ENCODE assay signal across 9 mouse cellular contexts in genomic region chr12:16958851-16959250, GRCm38 (mm10). TPM values are rescaled to one million over a fixed set of nuclear protein-coding genes. Genes with fewer than 3 reads are reported as not detected.
A peak's percentile ranks its signal among the peaks of the same experiment; 100 is the strongest.
DNase-seq lines count a peak whose midpoint lies in the region; ATAC-seq and TF ChIP-seq lines count a peak whose summit lies in the region.
"Had no signal": no experiment of that assay in that cellular context is flagged by ENCODE, and none has a peak within 500 bp of the region (broad histone marks: within the 10 kb centered on the region; RNA-seq: fewer than 3 reads in every experiment).

No protein-coding gene starts in this region.

- WGBS in heart, adult 2 months: 59% methylated on average over 1 of the region's 1 CpGs
- 55% methylated on average over 1 of the region's 1 CpGs for WGBS in heart, embryonic 12.5 days

- no peaks in the 10 kb centered on the region for H3K27me3 ChIP-seq in heart, adult 2 months (ENCODE audit: control insufficient read depth, insufficient read depth, low read length)
- H3K27me3 ChIP-seq in heart, embryonic 12.5 days (replicated peaks): no peaks in the 10 kb centered on the region
- H3K27me3 ChIP-seq: stomach, embryonic 15.5 days had no signal

- H3K4me1 ChIP-seq in heart, adult 2 months (ENCODE audit: control insufficient read depth, insufficient read depth, low read length): no peaks in the 10 kb centered on the region
- H3K4me1 ChIP-seq in heart, embryonic 12.5 days (replicated peaks): no peaks in the 10 kb centered on the region
- H3K4me1 ChIP-seq: stomach, embryonic 15.5 days had no signal

- no peak overlapping the region for H3K9ac ChIP-seq in heart, adult 2 months (ENCODE audit: low read depth, low read length)
- H3K9ac ChIP-seq in heart, embryonic 12.5 days: no peak overlapping the region
- H3K9ac ChIP-seq: stomach, embryonic 15.5 days had no signal

- no peak overlapping the region for H3K4me2 ChIP-seq in heart, embryonic 12.5 days
- H3K4me2 ChIP-seq: stomach, embryonic 15.5 days had no signal

- no peak for DNase-seq in heart, adult 2 months
- DNase-seq in 416B (ENCODE audit: low read depth) (peak; percentile 64), WW6 (ENCODE audit: low read depth, low spot score) (peak; percentile 26)
- no peak for DNase-seq in frontal cortex, adult 2 months (ENCODE audit: extremely low spot score in 1 of 2, low spot score in 1 of 2)
- DNase-seq in cerebellum, adult 11-12 months: no peak
- DNase-seq in urinary bladder, postnatal 25 days (ENCODE audit: low spot score): no peak

- no peaks in the 10 kb centered on the region for H3K79me2 ChIP-seq in heart, adult 2 months (replicated peaks; ENCODE audit: control insufficient read depth, insufficient read depth, low read length)

- no peak for TF ChIP-seq POLR2A in heart, adult 2 months (IDR thresholded peaks at IDR 0.05; ENCODE audit: insufficient read depth, low read depth, low read length)

- TF ChIP-seq EP300 in heart, adult 2 months (IDR thresholded peaks at IDR 0.05; ENCODE audit: insufficient read depth, low read depth, low read length): no peak

- no peak for ATAC-seq in heart, embryonic 12.5 days (ENCODE audit: insufficient number of reproducible peaks, low FRiP score)
- ATAC-seq in granulocyte monocyte progenitor cell, adult 5-6 weeks (replicated peaks; ENCODE audit: poor library complexity, severe bottlenecking): peak; percentile 37

- H3K4me3 ChIP-seq in heart, adult 2 months: no peak overlapping the region
- no peak overlapping the region for H3K4me3 ChIP-seq in heart, embryonic 12.5 days
- H3K4me3 ChIP-seq: stomach, embryonic 15.5 days had no signal

- no peaks in the 10 kb centered on the region for H3K9me3 ChIP-seq in heart, embryonic 12.5 days (replicated peaks)
- H3K9me3 ChIP-seq: stomach, embryonic 15.5 days had no signal

- intact Hi-C loops in heart, adult 2 months (cut with DNase I): loop anchor here (5.0 kb wide), 1 partner anchor 132 kb away; no protein-coding TSS in a partner anchor

- peak; percentile 61 for TF ChIP-seq CTCF in heart, adult 2 months (IDR thresholded peaks at IDR 0.05)

- H3K36me3 ChIP-seq in heart, adult 2 months (ENCODE audit: control insufficient read depth, insufficient read depth, low read length): peaks cover 9% of the 10 kb centered on the region
- peaks cover 47% of the 10 kb centered on the region for H3K36me3 ChIP-seq in heart, embryonic 12.5 days

- H3K27ac ChIP-seq in heart, adult 2 months: no peak overlapping the region
- no peak overlapping the region for H3K27ac ChIP-seq in heart, embryonic 12.5 days (ENCODE audit: poor library complexity, severe bottlenecking)
- H3K27ac ChIP-seq: stomach, embryonic 15.5 days had no signal

RNA-seq across cellular contexts. Expression of gene Pqlc3, which starts 41.4 kb away (rescaled TPM):
- total RNA-seq in heart, adult 2 months (2021): 1 to 10 TPM; 2.6 to 2.8 TPM
- 13.6 and 15.8 TPM in 2 replicates for polyA plus RNA-seq in heart, adult 2 months (2012; rRNA removed)
- 3.5 and 4.8 TPM in 2 replicates for polyA plus RNA-seq in heart, embryonic 12.5 days (2016; fragmentation: Nextera tagmentation; extraction: Ambion mirVana)
- 32.3 and 42.3 TPM in 2 replicates for total RNA-seq in granulocyte monocyte progenitor cell, adult 5-6 weeks (2014; fragmentation: Nextera tagmentation)
- 19.7 and 25.3 TPM in 2 replicates for total RNA-seq in granulocyte monocyte progenitor cell, adult 5-6 weeks (2017)
- 1.4 and 1.7 TPM in 2 replicates for polyA plus RNA-seq in frontal cortex, adult 2 months (2012; rRNA removed)

RNA-seq across cellular contexts. Expression of gene 2410004P03Rik, which starts 52.7 kb away (rescaled TPM):
- under 1 TPM in 1 of 2 experiments, not detected in 1; 0.14 TPM for total RNA-seq in heart, adult 2 months (2021)
- 0.41 and 0.84 TPM in 2 replicates for polyA plus RNA-seq in heart, adult 2 months (2012; rRNA removed)
- polyA plus RNA-seq in heart, embryonic 12.5 days (2016; fragmentation: Nextera tagmentation; extraction: Ambion mirVana): 0.31 and 0.40 TPM in 2 replicates
- total RNA-seq in granulocyte monocyte progenitor cell, adult 5-6 weeks (2014; fragmentation: Nextera tagmentation): not detected in 2 replicates
- 0.21 and 0.26 TPM in 2 replicates for total RNA-seq in granulocyte monocyte progenitor cell, adult 5-6 weeks (2017)
- polyA plus RNA-seq in frontal cortex, adult 2 months (2012; rRNA removed): 0.76 and 0.88 TPM in 2 replicates

Comparison
In these comparisons a context has a peak if more than half of its experiments do, and no peak if none do; other contexts are left out.
1. DNase-seq: peak in 416B (single experiment) and WW6 (single experiment); none in heart, adult 2 months (0 of 2), frontal cortex, adult 2 months (0 of 2), cerebellum, adult 11-12 months (single experiment) and urinary bladder, postnatal 25 days (single experiment).